Mouse (Mus musculus) embryonic fibroblast, embryonic 13.5 days (primary cell): ENCODE data around the gene Setd2.

ENCODE experiments used
- CTCF ChIP-seq: IDR thresholded peaks from 2 replicates; pipeline ENCODE4 v1.5.1; 2011; ENCODE audit warnings: mild to moderate bottlenecking, control low read depth, low read length, moderate library complexity, borderline replicate concordance; ENCODE audit not compliant: insufficient read depth
- POLR2A ChIP-seq: IDR thresholded peaks from 2 replicates; pipeline ENCODE4 v1.6.1; 2011; ENCODE audit warnings: low read depth, mild to moderate bottlenecking, control low read depth, low read length, moderate library complexity

- TF ChIP-seq CTCF (no peak), POLR2A (no peak)
Observed at GRCm38 (mm10) chr9:110568309-110568708, 35.9 kb downstream of the Setd2 start.
